Mouse (Mus musculus) embryo, embryonic 11.5 days (tissue): ENCODE data around the gene Rexo4.

ENCODE experiments used
- DNase-seq: peaks from one replicate; pipeline ENCODE4 v3.0.0-alpha.2; 2012; ENCODE audit warnings: low read depth, low spot score

Rexo4 gene

DNA sequence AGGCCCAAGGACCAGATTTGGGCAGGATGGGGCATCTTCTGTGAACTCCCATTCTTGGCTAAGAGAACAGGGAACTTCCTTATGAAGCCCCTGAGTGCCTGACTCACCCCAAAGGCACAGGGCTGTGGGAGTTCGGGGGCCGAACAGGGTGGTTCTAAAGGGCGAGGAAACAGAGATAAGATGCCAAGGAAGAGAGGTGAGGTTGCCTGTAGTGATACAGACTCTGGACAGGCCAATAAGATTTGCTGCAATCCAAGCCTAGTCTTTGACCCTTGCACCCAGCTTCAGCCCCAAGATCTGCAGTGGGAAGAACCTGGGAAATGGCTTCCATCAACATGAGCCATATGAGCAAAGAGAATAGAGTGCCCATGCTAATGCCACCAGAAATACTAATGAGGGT is 20.9 kb downstream of the Rexo4 start:
- no peak for DNase-seq

DNA sequence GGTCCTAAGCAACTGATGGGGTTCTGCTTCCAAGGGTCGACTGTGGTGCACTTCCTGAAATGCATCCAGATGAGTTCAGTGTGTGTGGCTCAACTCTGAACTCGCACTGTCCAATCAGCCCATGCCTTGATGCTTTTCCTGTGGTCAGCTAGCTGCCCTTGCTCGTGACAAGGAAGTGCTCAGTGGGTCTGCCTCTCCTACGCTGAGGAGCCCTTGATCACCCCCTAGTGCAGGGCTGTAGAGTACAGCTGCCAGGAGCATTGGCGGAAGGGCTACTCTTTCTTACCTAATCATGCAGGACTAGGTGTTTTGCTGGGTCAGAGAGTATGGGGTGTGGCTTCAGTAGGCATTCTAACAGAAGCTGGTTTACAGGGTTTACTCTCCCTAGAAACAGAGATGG is 22.6 kb downstream of the Rexo4 start:
- DNase-seq, result no peak

DNA sequence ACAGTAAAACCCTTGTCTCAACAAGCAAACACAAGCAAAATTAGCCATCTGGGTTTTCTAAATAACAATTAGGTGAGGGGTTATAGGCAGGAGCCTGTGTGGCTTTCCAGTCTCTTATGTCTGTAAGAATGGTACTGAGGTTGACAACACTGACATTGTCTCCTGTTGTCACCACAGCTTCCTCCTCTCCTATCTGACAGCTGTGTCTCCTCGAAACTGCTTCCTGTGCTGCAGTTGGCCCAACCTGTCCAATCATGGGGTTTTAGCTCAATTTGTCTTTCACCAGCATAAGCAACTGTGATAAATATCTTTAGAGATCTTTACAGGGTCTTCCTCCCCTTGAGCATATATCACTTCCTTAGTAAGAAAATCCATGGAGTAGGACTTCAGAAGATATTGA is 27.8 kb downstream of the Rexo4 start:
- no peak for DNase-seq

DNA sequence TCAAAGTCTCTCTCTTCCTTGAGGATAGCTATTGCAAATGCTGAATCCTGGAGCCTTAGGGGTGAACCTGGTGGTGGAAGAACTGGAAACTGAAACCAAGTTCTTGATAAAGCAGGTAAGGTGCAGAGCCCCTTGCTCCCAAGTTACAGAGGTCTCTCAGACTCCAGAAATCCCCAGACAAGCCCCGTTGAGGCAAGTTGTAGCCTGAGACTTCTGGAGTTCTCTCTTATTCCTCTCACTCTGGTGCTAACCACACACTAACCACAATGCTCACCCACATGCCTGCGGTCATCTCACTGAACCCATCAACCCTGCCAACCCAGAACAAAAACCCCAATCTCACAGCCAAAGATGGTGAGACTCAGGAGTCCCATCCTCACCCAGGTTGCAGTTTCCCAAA is 28.9 kb downstream of the Rexo4 start:
- DNase-seq, result no peak

DNA sequence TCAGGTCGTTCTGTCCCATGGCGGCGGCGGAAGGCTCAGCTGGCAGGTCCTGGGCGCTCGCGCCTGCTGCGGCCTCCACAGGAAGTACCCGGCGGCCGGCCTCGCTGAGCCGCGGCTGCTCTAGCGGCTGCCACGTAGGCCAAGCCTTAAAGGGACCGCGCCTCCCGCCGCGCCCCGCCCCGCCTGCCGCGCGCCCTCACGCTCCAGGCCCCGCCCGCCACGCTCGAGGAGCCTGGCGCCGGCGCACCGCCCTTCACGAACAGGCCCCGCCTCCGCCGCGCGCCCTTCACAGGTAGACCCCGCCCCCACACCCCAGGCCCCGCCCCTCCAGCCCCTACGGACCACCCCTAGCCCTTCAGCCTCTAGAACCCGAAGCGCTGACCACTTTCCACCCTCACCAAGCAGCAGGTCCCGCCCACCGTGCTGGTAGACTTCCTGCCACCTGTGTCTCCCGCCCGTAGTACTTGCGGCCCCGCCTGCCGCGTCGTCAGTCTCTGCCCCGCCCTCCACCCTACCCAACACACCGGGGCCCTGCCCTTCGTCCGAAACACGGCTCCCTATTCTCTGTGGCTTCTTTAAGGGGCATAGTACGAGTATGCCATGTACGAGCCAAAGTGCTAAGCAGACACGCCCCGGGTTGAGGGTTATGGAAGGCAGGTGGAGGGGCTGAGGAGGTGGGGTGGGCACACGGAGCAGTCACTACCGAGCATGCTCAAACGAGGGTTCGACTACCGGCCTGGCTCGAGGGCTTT is 30.7 kb downstream of the Rexo4 start, which contains the start of the genes Surf4 and Stkld1:
Surf4 (minus strand) TSS at position 625 of the 752 bp plus-strand sequence.
Stkld1 (plus strand) TSS at position 744 of the 752 bp plus-strand sequence.
- peak; percentile 90 for DNase-seq

DNA sequence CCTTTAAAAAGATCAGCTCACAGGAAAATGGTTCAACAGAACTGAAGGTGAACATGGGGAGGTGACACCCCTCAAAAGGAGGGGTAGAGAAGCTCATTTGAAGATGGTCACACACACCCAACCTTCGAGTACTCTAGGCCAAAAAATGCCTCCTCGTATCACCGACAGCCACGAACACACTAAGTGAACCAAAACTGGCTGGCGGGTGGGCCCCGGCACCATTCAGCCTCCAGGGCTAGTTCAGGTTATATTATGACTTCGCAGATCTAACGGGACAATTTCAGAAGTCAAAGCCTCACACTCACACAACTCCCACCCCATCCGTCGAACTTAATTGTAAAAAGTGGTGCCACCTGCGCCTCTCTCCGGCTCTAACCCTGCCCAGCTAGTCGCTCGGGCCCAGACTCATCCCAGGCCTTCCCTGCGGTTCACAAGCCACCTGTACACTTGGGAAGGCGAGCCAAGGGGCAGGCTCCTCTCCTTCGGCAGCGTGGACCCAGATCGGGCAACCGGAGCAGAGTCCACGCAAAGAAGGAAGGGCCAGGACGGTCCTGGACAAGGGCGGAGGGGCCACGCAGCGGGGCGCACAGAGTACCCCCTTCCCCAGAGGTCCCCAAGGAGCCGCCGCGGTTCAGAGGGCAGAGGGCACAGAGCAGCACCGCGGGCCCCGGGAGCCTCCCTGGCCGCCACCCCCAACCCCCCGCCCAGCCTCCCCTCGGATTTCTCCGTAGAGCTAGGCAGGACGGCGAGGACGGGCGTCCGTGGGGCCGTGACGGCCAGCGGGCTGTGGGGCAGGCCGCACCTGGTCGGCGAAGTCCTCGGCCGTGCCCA is 31.5 kb downstream of the Rexo4 start:
- no peak for DNase-seq

DNA sequence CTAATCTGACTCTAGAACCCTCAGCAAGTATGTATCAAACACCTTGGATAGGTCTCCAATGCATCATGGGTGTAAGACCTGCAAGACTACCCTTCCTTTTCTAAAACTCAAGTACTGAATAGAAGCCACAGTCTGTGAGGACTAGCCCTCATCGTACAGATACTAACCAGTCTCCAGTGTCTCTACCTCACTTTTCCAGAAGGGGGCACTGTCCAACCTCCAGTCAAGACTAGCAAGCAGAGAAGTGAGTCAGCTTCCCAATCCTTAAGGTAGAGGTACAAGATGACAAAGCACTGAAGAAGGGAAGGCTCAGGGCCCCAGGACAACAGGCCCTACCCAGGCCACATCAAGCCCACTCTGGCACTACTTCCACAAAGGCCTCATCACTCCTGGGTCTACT is 33.8 kb downstream of the Rexo4 start:
- no peak for DNase-seq

DNA sequence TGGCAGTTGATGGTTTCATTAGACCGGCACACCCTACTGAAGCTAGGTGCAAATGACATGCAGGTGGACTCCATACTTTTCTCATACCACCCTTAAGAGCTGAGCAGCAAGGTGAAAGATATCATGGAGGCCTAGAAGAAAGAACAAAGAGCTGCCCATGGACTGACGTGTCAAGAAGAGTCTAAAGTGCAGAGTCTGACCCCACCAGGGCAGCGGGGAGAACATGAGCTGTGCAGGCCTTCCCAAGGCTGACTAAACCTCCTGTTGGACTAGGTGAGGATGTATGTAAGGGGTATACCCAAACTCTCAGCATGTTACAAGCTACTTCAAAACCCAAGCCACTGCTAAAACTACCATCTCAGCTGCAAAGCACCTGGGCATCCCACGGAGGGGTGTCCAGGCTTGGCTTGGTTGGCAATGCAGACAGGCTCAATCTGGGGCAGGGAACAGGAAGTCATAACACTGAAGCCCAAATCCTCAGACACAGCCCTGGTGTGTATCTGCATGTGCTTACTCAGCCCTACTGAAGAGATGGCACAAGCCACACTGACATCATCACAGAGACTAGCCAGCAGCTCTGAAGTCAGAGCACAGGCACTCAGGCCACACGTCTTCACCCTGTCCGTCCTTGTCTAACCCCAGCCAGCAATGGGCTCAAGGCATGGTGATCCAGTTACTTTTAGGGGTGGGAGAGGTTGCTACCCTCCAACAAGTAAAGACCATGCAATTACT is 36.3 kb downstream of the Rexo4 start:
- DNase-seq, result no peak

DNA sequence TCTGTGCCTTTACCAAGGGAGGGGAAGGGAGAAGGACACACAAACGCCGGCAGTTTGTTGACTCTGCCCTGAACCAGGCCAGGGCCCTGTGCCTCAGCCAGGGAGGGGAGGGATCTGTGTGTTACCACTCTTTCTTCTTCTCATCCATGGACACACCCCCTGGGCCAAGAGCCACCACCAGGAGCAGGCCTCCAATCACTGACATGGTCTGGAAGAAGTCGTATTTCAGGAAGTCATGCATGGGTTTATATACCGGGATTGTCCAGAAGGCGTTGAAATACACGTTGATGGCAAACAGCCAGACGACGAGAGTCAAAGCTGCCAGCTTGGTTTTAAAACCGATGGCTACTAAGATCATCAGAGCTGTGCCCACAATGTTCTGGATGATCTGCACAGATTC is 42.4 kb downstream of the Rexo4 start:
- no peak for DNase-seq

DNA sequence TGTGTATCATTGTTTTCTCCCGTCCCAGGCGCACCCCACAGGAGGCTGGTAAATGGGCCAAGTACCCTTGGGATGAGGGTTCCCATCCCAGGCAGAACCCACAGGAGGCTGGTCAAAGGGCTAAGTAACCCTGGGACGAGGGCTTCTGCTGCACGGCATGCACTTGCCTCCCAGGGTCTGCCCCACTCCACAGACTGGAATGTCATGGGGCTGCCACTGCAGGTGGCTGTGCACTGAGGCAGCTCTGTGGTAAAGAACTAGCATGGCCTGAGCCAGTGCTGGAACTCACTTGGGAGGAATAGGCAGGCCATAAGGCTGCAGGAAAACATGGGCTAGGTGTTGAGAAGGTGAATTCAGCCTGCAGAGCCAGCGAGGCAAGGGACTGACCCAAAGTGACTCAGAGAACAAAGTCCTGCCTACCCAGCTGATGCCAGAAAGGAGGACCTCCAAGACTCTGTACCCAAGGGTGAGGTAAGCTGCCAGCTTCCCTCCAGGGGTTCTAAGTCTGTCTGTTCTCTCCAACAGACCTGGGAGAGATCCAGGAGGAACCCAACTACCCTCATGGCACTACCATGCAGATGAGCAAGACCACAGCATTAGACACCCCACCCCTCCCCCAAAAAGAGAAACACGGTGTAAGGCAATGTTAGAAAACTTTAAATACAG is 43.9 kb downstream of the Rexo4 start:
- no peak for DNase-seq

DNA sequence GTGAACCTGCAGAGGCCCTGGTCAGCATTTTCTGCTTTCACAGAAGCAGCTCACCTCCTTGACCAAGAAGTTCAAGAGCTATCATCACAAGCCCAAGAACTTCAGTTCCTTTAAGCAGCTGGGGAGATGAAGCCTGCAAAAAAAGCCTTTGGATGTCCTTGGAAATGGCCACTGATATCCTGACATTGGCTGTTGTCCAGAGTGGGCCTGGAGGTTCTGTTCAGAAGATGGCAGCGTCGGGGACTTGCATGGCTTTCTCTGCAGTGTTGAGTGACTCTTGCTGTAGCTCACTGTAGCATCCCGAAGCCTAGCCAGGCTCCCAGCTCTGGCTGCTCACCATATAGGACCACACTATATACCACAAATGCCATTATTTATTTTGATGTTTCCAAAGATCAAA is 44.5 kb downstream of the Rexo4 start:
- DNase-seq, result no peak

DNA sequence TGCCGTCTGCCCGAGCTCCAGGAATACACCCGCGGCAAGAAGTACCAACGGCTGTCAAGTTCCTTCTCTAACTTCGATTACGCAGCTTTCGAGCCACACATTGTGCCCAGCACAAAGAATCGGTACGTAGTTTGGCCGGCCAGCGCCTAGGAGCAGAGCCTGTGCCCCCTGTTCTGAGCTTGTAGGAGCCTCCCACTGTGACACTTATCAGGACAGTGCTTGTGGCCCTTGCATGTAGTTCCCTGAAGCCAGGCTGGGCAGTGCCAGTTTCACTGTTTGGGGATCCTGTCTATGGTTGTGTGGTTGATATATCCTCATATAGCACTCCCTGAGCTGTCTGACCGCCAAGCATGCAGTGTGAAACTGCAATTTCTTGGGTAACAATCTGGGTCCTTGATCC is 47.4 kb downstream of the Rexo4 start:
- no peak for DNase-seq

DNA sequence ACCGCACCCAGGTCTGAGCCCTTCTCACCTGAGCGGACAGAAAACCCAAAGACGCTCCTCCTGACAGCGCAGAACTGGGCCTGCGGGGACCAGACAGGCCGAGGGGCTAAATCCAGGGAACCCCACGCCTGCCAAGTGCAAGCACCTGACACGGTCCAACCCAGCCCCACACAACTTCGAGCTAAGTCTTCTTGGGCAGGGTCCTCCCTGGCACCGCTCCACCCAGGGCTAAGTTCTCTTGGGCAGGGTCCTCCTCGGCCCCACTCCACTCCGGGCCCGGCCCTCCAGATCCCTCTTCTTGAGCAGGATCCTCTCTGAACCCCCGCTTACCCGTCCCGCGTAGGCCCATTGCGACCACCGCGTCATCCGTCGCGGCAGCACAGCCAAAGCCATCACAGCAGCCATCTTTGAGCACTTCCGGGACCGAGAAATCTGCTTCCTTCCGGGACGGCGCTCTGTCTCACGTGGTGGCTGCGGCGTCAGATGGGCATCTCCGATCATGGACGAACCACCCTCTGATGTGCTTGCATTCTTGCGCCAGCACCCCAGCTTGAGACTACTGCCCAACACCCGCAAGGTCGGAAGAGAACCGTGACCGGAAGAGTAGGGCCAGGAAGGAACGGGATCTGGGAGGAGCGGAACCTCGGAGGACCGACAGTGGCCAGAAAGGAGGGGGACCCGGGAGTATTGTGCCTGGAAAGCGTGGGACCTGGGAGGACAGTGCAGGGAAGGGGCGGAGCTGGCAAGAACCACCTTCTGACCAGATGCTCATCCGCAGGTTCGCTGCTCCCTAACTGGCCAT is 48.1 kb downstream of the Rexo4 start, which contains the start of the genes Surf2 and Surf1:
Surf2 (plus strand) TSS at position 441 of the 802 bp plus-strand sequence.
Surf1 (minus strand) TSS at position 604 of the 802 bp plus-strand sequence.
- DNase-seq, result peak; percentile 61

DNA sequence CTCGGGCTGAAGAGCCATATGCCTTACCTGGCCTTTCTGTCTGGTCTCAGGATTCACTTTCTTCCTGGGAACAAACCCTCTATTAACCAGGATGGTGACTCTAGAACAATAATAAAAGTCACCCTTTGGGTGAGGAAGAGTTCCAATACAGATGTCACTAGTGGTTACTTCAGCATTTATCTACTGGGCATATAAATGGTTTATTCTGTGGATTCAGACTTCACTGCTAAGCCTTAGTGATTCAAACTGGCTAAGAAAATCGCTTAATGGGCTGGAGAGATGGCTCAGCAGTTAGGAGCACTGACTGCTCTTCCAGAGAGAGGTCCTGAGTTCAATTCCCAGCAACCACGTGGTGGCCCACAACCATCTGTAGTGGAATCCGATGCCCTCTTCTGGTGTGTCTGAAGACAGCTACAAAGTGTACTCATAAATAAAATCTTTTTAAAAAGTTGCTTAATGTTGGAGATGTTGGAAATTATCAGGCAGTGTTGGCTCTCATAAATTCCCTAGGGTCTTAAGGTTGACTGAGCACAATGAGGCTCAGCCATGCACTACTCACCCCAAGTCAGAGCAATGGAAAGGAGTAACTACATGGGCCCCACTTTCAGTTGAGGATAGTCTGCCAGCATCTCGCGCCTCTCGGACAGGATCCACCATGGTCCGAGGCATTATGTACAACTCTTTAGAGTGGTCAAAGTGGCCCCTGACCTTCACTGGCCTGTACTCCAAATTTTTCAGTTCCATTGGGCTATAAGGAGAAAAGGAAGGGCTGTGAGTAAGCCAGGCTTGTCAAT is 49.8 kb downstream of the Rexo4 start:
- DNase-seq, result no peak

DNA sequence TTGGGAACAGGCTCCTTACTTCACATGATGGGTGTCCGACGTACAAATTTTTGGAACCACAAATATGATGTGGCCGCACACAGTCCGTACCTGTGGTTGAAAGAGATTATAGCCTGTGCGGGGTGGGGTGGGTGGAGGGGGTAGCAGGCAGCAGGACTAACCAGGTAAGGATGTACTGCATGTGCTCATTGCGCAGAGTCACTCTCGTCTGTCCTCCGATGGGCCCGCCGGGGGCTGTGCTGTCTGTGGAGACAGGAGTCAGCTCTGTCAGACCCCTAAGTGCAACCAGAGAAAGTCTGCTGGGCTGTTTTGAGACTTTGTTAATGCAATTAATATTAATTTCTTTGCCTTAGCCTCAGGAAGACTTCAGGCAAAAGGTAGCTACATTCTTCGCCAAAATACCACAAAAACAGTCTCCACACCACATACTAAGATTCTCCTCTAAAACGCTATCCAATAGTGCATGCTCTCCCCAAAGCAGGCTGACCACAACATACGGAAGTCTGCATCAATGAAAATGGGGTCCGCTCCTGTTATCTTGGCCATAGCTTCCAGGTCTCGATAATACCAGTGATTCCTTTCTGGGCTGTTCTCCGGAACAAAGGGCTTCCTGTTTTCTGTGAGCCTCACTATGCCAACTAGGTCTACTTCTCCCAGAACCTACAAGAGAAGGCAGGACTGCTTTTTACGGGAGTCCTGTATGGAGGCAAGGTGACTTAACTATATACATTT is 50.6 kb downstream of the Rexo4 start:
- no peak for DNase-seq

DNA sequence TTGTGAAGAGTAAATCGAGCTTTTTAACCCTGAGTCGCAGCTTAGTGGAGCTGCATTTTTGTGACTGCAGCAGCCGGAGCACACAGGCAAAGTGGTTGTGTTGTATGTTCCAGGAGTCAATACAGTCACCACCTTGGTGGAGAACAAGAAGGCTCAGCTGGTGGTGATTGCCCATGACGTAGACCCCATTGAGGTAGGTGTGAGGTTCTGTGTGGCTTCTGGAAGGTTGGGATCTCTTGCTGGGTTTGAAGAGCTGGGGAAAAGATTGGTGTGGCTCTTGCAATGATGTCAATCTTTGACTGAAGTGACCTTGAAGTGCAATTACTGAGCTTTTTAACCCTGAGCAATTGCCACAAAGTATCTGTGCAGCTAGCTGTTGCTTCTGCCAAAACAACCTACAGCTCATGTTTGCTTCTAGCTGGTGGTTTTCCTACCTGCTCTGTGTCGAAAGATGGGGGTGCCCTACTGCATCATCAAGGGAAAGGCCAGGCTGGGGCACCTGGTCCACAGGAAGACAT is 51.9 kb downstream of the Rexo4 start:
- DNase-seq, result no peak

DNA sequence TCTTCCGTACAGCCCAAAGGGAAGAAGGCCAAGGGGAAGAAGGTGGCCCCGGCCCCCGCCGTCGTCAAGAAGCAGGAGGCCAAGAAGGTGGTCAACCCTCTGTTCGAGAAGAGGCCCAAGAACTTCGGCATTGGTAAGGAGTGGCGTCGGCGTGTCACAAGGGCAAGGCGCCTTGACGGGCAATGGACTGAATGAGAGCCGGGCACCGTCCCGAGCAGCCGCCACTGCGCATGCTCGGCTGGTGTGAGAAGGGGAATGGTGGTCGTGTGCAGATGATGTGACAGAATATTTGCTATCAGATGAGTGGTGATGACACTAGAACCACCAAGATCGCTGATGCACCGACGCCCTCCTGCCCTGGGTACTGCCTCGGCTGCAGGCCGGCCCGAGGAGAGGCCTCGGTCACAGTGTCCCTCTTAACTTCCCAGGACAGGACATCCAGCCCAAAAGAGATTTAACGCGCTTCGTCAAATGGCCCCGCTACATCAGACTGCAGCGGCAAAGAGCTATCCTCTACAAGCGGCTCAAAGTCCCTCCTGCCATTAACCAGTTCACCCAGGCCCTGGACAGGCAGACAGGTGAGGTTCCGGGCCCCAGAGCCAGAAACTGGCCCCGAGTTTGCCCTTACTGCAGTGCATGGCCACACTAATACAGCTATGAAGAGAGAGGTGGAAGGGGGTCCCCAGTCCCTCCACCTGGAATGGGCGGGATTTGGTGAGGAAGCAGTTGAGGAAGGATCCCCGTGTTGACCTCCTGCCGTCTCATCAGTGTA is 53.0 kb downstream of the Rexo4 start:
- DNase-seq, result no peak
